Mouse (Mus musculus) hindbrain, embryonic 11.5 days (tissue): ENCODE data around the gene Hgd. TPM values are rescaled to one million over a fixed set of nuclear protein-coding genes. Genes with fewer than 3 reads are reported as not detected.
"Not testable (repeated sequence)": the region's sequence is repeated elsewhere in the genome, so short reads cannot be mapped to it uniquely, and the experiment has no call there.

Source experiments
- ATAC-seq: fragments of 200-750 bp; cut with Nextera tagmentation; 2 replicates; pipeline ENCODE4 v1.8.0; 2017; ENCODE audit warnings: mild to moderate bottlenecking, moderate TSS enrichment, moderate library complexity; ENCODE audit not compliant: low FRiP score
- DNase-seq: peaks from one replicate; pipeline ENCODE4 v3.0.0-alpha.2; 2015; ENCODE audit warnings: low spot score
- H3K27ac ChIP-seq: fragments of 300-500 bp; sonication (generic); 2 replicates; pipeline ENCODE4 v1.5.1; 2014; ENCODE audit warnings: mild to moderate bottlenecking, low read depth, low read length
- H3K27me3 ChIP-seq: fragments of 300-500 bp; sonication (generic); 2 replicates; pipeline ENCODE4 v1.6.1; 2014; ENCODE audit warnings: mild to moderate bottlenecking, low read length, moderate library complexity, mixed read lengths; ENCODE audit not compliant: control insufficient read depth, insufficient read depth
- H3K36me3 ChIP-seq: fragments of 300-500 bp; sonication (generic); 2 replicates; pipeline ENCODE4 v1.6.1; 2014; ENCODE audit warnings: mild to moderate bottlenecking, low read length, moderate library complexity, mixed read lengths; ENCODE audit not compliant: control insufficient read depth, insufficient read depth
- H3K4me1 ChIP-seq: fragments of 300-500 bp; sonication (generic); replicated peaks from 2 replicates; pipeline ENCODE4 v1.6.1; 2014; ENCODE audit warnings: low read length, mixed read lengths; ENCODE audit not compliant: control insufficient read depth, insufficient read depth
- H3K4me2 ChIP-seq: fragments of 300-500 bp; sonication (generic); replicated peaks from 2 replicates; pipeline ENCODE4 v1.6.1; 2014; ENCODE audit warnings: mild to moderate bottlenecking, low read depth, low read length
- H3K4me3 ChIP-seq: fragments of 300-500 bp; sonication (generic); 2 replicates; pipeline ENCODE4 v1.5.1; 2014; ENCODE audit warnings: low read depth, low read length
- H3K9ac ChIP-seq: fragments of 300-500 bp; sonication (generic); 2 replicates; pipeline ENCODE4 v1.6.1; 2014; ENCODE audit warnings: low read depth, low read length
- H3K9me3 ChIP-seq: fragments of 300-500 bp; sonication (generic); 2 replicates; pipeline ENCODE4 v1.6.1; 2016; ENCODE audit warnings: low read length; ENCODE audit not compliant: control insufficient read depth
- WGBS: fragments of 180-500 bp; shearing (Covaris S2); extraction: QIAGEN DNeasy Blood & Tissue Kit; methylation state at CpG from one replicate; pipeline ENCODE4 v1.1.7; 2014; 5-methylcytosine and 5-hydroxymethylcytosine counted together
- polyA plus RNA-seq: library from polyadenylated mRNA; unstranded; fragments of >200 nt; fragmentation: Nextera tagmentation; extraction: Ambion mirVana; gene quantifications from 2 replicates; pipeline ENCODE4 v1.2.1, GENCODE M21; 2014

Gene Hgd
- polyA plus RNA-seq, 1 experiment from 2014 or later: not detected

DNA sequence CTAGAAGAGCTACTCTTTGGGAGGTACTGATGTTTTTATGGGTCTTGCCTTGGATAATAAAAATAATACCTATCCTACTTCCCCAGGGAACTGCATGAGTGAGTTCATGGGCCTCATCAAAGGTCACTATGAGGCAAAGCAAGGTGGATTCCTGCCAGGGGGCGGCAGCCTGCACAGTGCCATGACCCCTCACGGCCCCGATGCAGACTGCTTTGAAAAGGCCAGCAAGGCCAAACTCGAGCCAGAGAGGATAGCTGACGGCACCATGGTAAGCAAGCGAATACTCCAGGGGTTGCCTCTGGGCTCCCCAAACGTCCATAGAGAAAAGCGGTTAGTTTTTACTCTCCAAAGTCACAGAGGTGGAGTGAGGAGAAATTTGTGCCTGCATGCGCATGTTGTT, 48.4 kb downstream of the Hgd start:
- no peaks in the 10 kb centered on the region for H3K9me3 ChIP-seq
- WGBS: 71% methylated on average over 9 of the region's 9 CpGs
- H3K36me3 ChIP-seq: no peaks in the 10 kb centered on the region
- no peak overlapping the region for H3K4me3 ChIP-seq
- no peak overlapping the region for H3K27ac ChIP-seq
- no peak overlapping the region for H3K4me2 ChIP-seq
- no peaks in the 10 kb centered on the region for H3K4me1 ChIP-seq
- no peak overlapping the region for H3K9ac ChIP-seq
- no peak for ATAC-seq
- no peak for DNase-seq
- no peaks in the 10 kb centered on the region for H3K27me3 ChIP-seq

DNA sequence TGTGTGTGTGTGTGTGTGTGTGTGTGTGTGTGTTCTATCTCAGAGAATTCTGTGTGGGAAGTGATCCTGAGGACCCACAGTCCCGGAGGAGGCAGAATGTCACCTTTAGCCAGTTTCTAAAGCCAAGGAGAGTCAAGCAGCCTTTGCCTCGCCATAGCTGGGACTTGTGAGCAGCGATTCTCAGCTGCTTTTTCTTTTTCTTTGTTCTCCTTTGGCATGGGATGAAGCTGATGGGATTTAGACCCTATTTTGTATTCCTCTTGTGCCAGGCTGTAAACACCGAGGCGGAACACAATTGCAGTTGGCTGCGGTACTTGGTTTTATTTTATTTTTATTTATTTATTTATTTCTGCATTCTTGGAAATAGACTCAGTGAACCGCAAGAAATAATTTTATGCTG, 49.1 kb downstream of the Hgd start:
- no peaks in the 10 kb centered on the region for H3K9me3 ChIP-seq
- H3K27ac ChIP-seq: no peak overlapping the region
- no peak for ATAC-seq
- no peaks in the 10 kb centered on the region for H3K27me3 ChIP-seq
- H3K4me3 ChIP-seq: no peak overlapping the region
- no peaks in the 10 kb centered on the region for H3K36me3 ChIP-seq
- H3K9ac ChIP-seq: no peak overlapping the region
- no peak for DNase-seq
- 88% methylated on average over 7 of the region's 7 CpGs for WGBS
- H3K4me1 ChIP-seq: no peaks in the 10 kb centered on the region
- H3K4me2 ChIP-seq: no peak overlapping the region

DNA sequence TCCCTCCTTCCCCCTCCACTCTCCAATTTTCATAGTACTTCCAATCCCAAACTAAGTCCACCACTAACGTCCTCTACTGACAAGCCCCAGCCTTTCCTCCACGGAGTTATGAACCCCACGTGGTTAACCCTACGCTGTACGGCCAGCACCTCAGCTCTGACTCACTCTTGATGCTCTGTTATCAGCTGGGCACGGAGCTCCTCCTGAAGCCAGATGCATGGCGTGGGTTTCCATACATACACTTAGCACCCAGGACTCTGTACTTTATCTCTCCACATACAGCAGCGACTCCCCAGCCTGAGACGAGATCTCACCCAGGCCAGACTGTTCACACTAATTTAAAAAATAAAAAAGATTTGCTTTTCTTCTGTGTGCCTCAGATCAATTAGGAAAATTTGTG, 54.6 kb downstream of the Hgd start:
- no peak overlapping the region for H3K27ac ChIP-seq
- no peak overlapping the region for H3K9ac ChIP-seq
- H3K4me2 ChIP-seq: no peak overlapping the region
- ATAC-seq (no peak), DNase-seq (no peak)
- no peaks in the 10 kb centered on the region for H3K9me3 ChIP-seq
- 75% methylated on average over 9 of the region's 9 CpGs for WGBS
- no peaks in the 10 kb centered on the region for H3K36me3 ChIP-seq
- no peaks in the 10 kb centered on the region for H3K4me1 ChIP-seq
- no peak overlapping the region for H3K4me3 ChIP-seq
- no peaks in the 10 kb centered on the region for H3K27me3 ChIP-seq

DNA sequence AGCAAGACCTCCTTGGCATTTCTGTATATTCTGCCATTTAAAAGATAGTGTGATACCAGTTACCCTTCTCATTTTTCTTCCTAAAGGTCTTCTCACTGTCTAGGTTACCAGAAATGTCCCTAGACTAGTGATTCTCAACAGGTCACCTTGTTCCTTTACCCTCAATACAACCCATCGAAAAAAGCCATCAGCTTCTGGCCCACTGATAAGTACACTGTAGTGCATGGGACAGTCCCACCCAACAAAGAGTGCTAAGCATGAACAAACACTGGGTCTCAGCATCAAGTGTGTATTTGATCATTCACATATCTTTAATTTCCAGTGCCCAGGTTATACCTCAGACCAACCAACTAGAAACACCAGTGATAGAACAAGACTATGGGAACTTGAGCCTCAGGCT, 55.1 kb downstream of the Hgd start:
- no peaks in the 10 kb centered on the region for H3K27me3 ChIP-seq
- H3K36me3 ChIP-seq: no peaks in the 10 kb centered on the region
- 94% methylated on average over 1 of the region's 1 CpGs for WGBS
- H3K27ac ChIP-seq: no peak overlapping the region
- H3K4me1 ChIP-seq: no peaks in the 10 kb centered on the region
- no peak overlapping the region for H3K9ac ChIP-seq
- H3K4me2 ChIP-seq: no peak overlapping the region
- no peak for DNase-seq
- H3K9me3 ChIP-seq: no peaks in the 10 kb centered on the region
- ATAC-seq: no peak
- H3K4me3 ChIP-seq: no peak overlapping the region

DNA sequence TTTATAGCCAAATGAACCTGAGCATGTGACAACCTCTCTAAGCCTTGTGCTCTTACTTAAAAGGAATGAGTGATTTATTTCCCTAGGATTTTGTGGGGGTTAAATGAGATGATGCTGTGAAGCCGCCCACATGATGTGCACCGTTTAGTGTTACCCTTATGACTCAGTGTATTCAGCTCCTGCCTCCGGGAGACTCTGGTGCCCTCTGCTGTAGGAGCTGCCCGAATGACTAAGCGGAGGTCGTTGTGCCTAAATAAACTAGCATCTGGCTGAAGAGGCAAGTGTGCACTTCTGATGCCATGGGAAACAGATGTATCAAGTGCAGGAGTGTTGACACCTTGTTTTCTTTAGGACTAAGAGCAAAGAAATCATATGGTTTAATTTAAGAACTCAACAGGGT, 56.2 kb downstream of the Hgd start:
- Histone ChIP-seq H3K27me3 (no peaks in the 10 kb centered on the region), H3K9me3 (no peaks in the 10 kb centered on the region), H3K4me3 (no peak overlapping the region), H3K27ac (no peak overlapping the region), H3K36me3 (no peaks in the 10 kb centered on the region), H3K4me2 (no peak overlapping the region), H3K9ac (no peak overlapping the region), H3K4me1 (no peaks in the 10 kb centered on the region)
- DNase-seq (no peak), ATAC-seq (no peak)
- 60% methylated on average over 6 of the region's 6 CpGs for WGBS

DNA sequence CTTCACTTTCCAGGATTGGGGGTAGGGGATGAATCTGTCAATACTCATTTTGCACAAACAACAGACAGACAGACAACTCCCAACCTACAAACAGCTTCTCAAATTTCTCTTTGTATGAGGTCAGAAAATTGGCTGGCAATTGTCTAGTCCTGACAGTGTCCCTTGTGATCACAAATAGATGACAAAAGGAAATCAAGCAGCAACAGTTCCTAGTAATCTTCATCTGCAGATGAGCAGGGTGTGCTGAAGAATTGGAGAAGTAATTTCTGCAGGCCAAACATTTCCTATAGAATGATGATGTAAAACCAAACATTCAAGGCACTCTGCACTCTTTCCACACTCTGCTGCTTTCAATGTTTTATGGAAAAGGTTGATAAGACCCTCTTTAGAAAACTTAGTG, 57.8 kb downstream of the Hgd start:
- DNase-seq (no peak), ATAC-seq (no peak)
- Histone ChIP-seq H3K4me3 (no peak overlapping the region), H3K27me3 (no peaks in the 10 kb centered on the region), H3K4me1 (no peaks in the 10 kb centered on the region), H3K9me3 (no peaks in the 10 kb centered on the region), H3K36me3 (no peaks in the 10 kb centered on the region), H3K27ac (no peak overlapping the region), H3K9ac (no peak overlapping the region), H3K4me2 (no peak overlapping the region)

DNA sequence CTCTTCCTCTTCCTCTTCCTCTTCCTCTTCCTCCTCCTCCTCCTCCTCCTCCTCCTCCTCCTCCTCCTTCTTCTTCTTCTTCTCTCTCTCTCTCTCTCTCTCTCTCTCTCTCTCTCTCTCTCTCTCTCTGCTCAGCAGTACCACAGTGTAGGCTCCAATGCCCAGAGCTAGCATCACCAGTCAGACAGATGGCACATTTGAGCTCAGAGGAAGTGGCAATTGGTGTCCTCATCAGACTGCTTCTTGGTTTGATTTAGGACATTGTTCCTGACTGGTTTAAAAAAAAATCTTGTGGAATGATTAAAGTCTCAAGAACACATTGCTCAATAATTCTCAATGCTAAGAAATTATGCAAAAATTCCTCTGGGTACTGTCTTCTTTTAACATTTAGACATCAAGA, 60.6 kb downstream of the Hgd start:
- not testable (repeated sequence) for H3K27me3 ChIP-seq, ATAC-seq, H3K4me1 ChIP-seq, DNase-seq, H3K9me3 ChIP-seq, H3K27ac ChIP-seq, H3K9ac ChIP-seq, H3K4me2 ChIP-seq, H3K36me3 ChIP-seq, H3K4me3 ChIP-seq

DNA sequence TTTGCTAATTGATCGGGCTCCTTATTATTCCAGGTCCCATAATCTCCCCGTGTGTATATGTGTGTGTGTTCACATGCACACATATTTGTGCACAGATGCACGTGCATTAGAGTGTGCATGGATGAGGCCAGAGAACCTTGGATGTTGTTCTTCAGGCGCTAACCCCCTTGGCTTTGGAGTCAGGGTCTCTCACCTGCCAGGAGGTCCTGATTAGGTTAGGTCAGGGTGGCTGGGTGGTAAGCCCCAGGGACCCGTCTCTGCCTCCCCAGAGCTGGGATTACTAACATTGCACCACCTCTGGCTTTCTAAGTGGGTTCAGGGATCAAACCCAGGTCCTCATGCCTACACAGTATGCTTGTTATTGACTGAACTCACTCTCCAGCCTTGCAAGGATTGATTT, 64.5 kb downstream of the Hgd start:
- no peak overlapping the region for H3K9ac ChIP-seq
- H3K4me1 ChIP-seq: no peaks in the 10 kb centered on the region
- H3K9me3 ChIP-seq: no peaks in the 10 kb centered on the region
- whole genome bisulfite sequencing: 96% methylated on average over 5 of the region's 5 CpGs
- H3K27me3 ChIP-seq: no peaks in the 10 kb centered on the region
- H3K4me2 ChIP-seq: no peak overlapping the region
- DNase-seq (no peak), ATAC-seq (no peak)
- H3K4me3 ChIP-seq: no peak overlapping the region
- H3K36me3 ChIP-seq: peaks cover 3% of the 10 kb centered on the region; the same call in 1 of the 2 replicates
- H3K27ac ChIP-seq: no peak overlapping the region

DNA sequence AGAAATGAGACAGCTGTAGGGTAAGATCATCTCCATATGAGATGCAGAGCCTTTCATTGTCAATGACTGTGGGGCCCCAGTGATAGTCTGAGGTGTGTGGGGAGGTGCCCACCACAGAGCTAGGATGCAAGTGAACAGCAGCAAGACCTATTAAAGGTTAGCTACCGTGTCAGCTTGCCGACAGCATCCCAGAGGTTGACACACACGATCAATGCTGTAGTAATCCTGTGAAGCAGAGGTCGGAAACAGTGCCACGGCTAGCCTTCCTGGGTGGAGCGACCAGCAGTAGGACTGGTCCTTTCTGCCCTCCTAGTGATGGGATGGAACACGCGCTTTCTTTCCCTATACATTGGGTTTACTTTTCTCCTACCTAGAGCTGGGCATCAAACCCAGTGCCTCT, 65.3 kb downstream of the Hgd start:
- WGBS: 94% methylated on average over 8 of the region's 8 CpGs
- peaks cover 3% of the 10 kb centered on the region; the same call in 1 of the 2 replicates for H3K36me3 ChIP-seq
- H3K4me2 ChIP-seq: no peak overlapping the region
- H3K27me3 ChIP-seq: no peaks in the 10 kb centered on the region
- no peaks in the 10 kb centered on the region for H3K4me1 ChIP-seq
- H3K9me3 ChIP-seq: no peaks in the 10 kb centered on the region
- H3K9ac ChIP-seq: no peak overlapping the region
- ATAC-seq (no peak), DNase-seq (no peak)
- no peak overlapping the region for H3K27ac ChIP-seq
- H3K4me3 ChIP-seq: no peak overlapping the region
